Mouse (Mus musculus): ENCODE measurements around the gene Arl5c. TPM values are rescaled to one million over a fixed set of nuclear protein-coding genes. Genes with fewer than 3 reads are reported as not detected.

Gene Arl5c
- polyA plus RNA-seq, 1 experiment from 2014 or later: 211 TPM

GRCm38 (mm10) chr11:97996691-97997090 lies 710 bp upstream of the Arl5c start:
- DNase-seq (ENCODE audit: low spot score): peak; percentile 28

- peak; percentile 90 for DNase-seq (ENCODE audit: low spot score)
Measured at GRCm38 (mm10) chr11:97994539-97995100, 1.4 kb downstream of the Arl5c start.

- peak; percentile 94 for DNase-seq (ENCODE audit: low spot score)
Measured at GRCm38 (mm10) chr11:97988530-97989096, 7.4 kb downstream of the Arl5c start.

- DNase-seq (ENCODE audit: low spot score): peak; percentile 95
Measured at GRCm38 (mm10) chr11:97987551-97988526, 8.1 kb downstream of the Arl5c start.

GRCm38 (mm10) chr11:97986738-97987465 lies 9.1 kb downstream of the Arl5c start:
- peak; percentile 33 for DNase-seq (ENCODE audit: low spot score)

GRCm38 (mm10) chr11:97985727-97986677 lies 10.0 kb downstream of the Arl5c start, which contains the start of gene Plxdc1:
Gene Plxdc1 (minus strand): TSS chr11:97986444.
- DNase-seq (ENCODE audit: low spot score): peak; percentile 57

GRCm38 (mm10) chr11:97983983-97984382 lies 12.0 kb downstream of the Arl5c start:
- peak; percentile 62 for DNase-seq (ENCODE audit: low spot score)

GRCm38 (mm10) chr11:97983506-97983905 lies 12.5 kb downstream of the Arl5c start:
- no peak for DNase-seq (ENCODE audit: low spot score)

- no peak for DNase-seq (ENCODE audit: low spot score)
Measured at GRCm38 (mm10) chr11:97982721-97983120, 13.3 kb downstream of the Arl5c start.

GRCm38 (mm10) chr11:97980531-97980966 lies 15.4 kb downstream of the Arl5c start:
- no peak for DNase-seq (ENCODE audit: low spot score)

GRCm38 (mm10) chr11:97979824-97980495 lies 16.0 kb downstream of the Arl5c start:
- DNase-seq (ENCODE audit: low spot score): no peak

GRCm38 (mm10) chr11:97978392-97978791 lies 17.6 kb downstream of the Arl5c start:
- DNase-seq (ENCODE audit: low spot score): no peak

GRCm38 (mm10) chr11:97977797-97978196 lies 18.2 kb downstream of the Arl5c start:
- peak; percentile 94 for DNase-seq (ENCODE audit: low spot score)

GRCm38 (mm10) chr11:97974746-97975145 lies 21.2 kb downstream of the Arl5c start:
- DNase-seq (ENCODE audit: low spot score): no peak

- DNase-seq (ENCODE audit: low spot score): no peak
Measured at GRCm38 (mm10) chr11:97974141-97974540, 21.8 kb downstream of the Arl5c start.

- DNase-seq (ENCODE audit: low spot score): no peak
Measured at GRCm38 (mm10) chr11:97972434-97972833, 23.5 kb downstream of the Arl5c start.

- DNase-seq (ENCODE audit: low spot score): peak; percentile 27
Measured at GRCm38 (mm10) chr11:97971232-97971631, 24.7 kb downstream of the Arl5c start.

GRCm38 (mm10) chr11:97970771-97971170 lies 25.2 kb downstream of the Arl5c start:
- no peak for DNase-seq (ENCODE audit: low spot score)

GRCm38 (mm10) chr11:97968385-97968784 lies 27.6 kb downstream of the Arl5c start:
- DNase-seq (ENCODE audit: low spot score): no peak

- DNase-seq (ENCODE audit: low spot score): no peak
Measured at GRCm38 (mm10) chr11:97967114-97967513, 28.9 kb downstream of the Arl5c start.
